Mouse (Mus musculus): ENCODE measurements around the gene Polr2b. TPM values are rescaled to one million over a fixed set of nuclear protein-coding genes. Genes with fewer than 3 reads are reported as not detected.

Gene Polr2b
- polyA plus RNA-seq, 1 experiment from 2014 or later, result 60.9 TPM

- Histone ChIP-seq H3K27ac (ENCODE audit: low read length) (no peak overlapping the region), H3K4me2 (ENCODE audit: low read depth, low read length) (no peak overlapping the region), H3K27me3 (ENCODE audit: control insufficient read depth, insufficient read depth, low read depth, low read length) (no peaks in the 10 kb centered on the region), H3K36me3 (ENCODE audit: control insufficient read depth, insufficient read depth, low read length) (peaks cover 34% of the 10 kb centered on the region), H3K9me3 (ENCODE audit: control insufficient read depth, low read length) (no peaks in the 10 kb centered on the region), H3K9ac (ENCODE audit: low read length) (no peak overlapping the region), H3K4me1 (replicated peaks; ENCODE audit: control insufficient read depth, insufficient read depth, low read length) (no peaks in the 10 kb centered on the region), H3K4me3 (ENCODE audit: low read length) (no peak overlapping the region)
- no peak for ATAC-seq (ENCODE audit: low read depth)
- WGBS, result 72% methylated on average over 6 of the region's 6 CpGs
Observed at GRCm38 (mm10) chr5:77287901-77288300, 22.0 kb upstream of the Polr2b start.

GRCm38 (mm10) chr5:77289686-77290085 is 20.3 kb upstream of the Polr2b start:
- WGBS, result 71% methylated on average over 8 of the region's 8 CpGs
- Histone ChIP-seq H3K4me2 (ENCODE audit: low read depth, low read length) (no peak overlapping the region), H3K4me1 (replicated peaks; ENCODE audit: control insufficient read depth, insufficient read depth, low read length) (no peaks in the 10 kb centered on the region), H3K4me3 (ENCODE audit: low read length) (no peak overlapping the region), H3K27ac (ENCODE audit: low read length) (no peak overlapping the region), H3K27me3 (ENCODE audit: control insufficient read depth, insufficient read depth, low read depth, low read length) (no peaks in the 10 kb centered on the region), H3K9me3 (ENCODE audit: control insufficient read depth, low read length) (no peaks in the 10 kb centered on the region), H3K36me3 (ENCODE audit: control insufficient read depth, insufficient read depth, low read length) (peaks cover 26% of the 10 kb centered on the region), H3K9ac (ENCODE audit: low read length) (no peak overlapping the region)
- no peak for ATAC-seq (ENCODE audit: low read depth)

- peaks cover 26% of the 10 kb centered on the region for H3K36me3 ChIP-seq (ENCODE audit: control insufficient read depth, insufficient read depth, low read length)
- no peak overlapping the region for H3K4me2 ChIP-seq (ENCODE audit: low read depth, low read length)
- H3K9me3 ChIP-seq (ENCODE audit: control insufficient read depth, low read length), result no peaks in the 10 kb centered on the region
- no peak overlapping the region for H3K9ac ChIP-seq (ENCODE audit: low read length)
- 91% methylated on average over 2 of the region's 2 CpGs for WGBS
- no peak for ATAC-seq (ENCODE audit: low read depth)
- H3K27ac ChIP-seq (ENCODE audit: low read length), result no peak overlapping the region
- no peaks in the 10 kb centered on the region for H3K27me3 ChIP-seq (ENCODE audit: control insufficient read depth, insufficient read depth, low read depth, low read length)
- no peaks in the 10 kb centered on the region for H3K4me1 ChIP-seq (replicated peaks; ENCODE audit: control insufficient read depth, insufficient read depth, low read length)
- no peak overlapping the region for H3K4me3 ChIP-seq (ENCODE audit: low read length)
Observed at GRCm38 (mm10) chr5:77290606-77291005, 19.3 kb upstream of the Polr2b start.

- no peaks in the 10 kb centered on the region for H3K27me3 ChIP-seq (ENCODE audit: control insufficient read depth, insufficient read depth, low read depth, low read length)
- H3K4me1 ChIP-seq (replicated peaks; ENCODE audit: control insufficient read depth, insufficient read depth, low read length), result no peaks in the 10 kb centered on the region
- H3K36me3 ChIP-seq (ENCODE audit: control insufficient read depth, insufficient read depth, low read length), result peaks cover 26% of the 10 kb centered on the region
- no peak for ATAC-seq (ENCODE audit: low read depth)
- H3K27ac ChIP-seq (ENCODE audit: low read length), result no peak overlapping the region
- no peak overlapping the region for H3K4me2 ChIP-seq (ENCODE audit: low read depth, low read length)
- WGBS, result 87% methylated on average over 7 of the region's 7 CpGs
- no peaks in the 10 kb centered on the region for H3K9me3 ChIP-seq (ENCODE audit: control insufficient read depth, low read length)
- H3K9ac ChIP-seq (ENCODE audit: low read length), result no peak overlapping the region
- H3K4me3 ChIP-seq (ENCODE audit: low read length), result no peak overlapping the region
Observed at GRCm38 (mm10) chr5:77292803-77293522, 17.0 kb upstream of the Polr2b start.

GRCm38 (mm10) chr5:77299486-77299885 is 10.5 kb upstream of the Polr2b start:
- H3K9ac ChIP-seq (ENCODE audit: low read length), result no peak overlapping the region
- H3K36me3 ChIP-seq (ENCODE audit: control insufficient read depth, insufficient read depth, low read length), result peaks cover 16% of the 10 kb centered on the region
- H3K27me3 ChIP-seq (ENCODE audit: control insufficient read depth, insufficient read depth, low read depth, low read length), result no peaks in the 10 kb centered on the region
- H3K27ac ChIP-seq (ENCODE audit: low read length), result no peak overlapping the region
- ATAC-seq (ENCODE audit: low read depth), result no peak
- WGBS, result 80% methylated on average over 2 of the region's 2 CpGs
- H3K4me1 ChIP-seq (replicated peaks; ENCODE audit: control insufficient read depth, insufficient read depth, low read length), result no peaks in the 10 kb centered on the region
- no peak overlapping the region for H3K4me3 ChIP-seq (ENCODE audit: low read length)
- no peaks in the 10 kb centered on the region for H3K9me3 ChIP-seq (ENCODE audit: control insufficient read depth, low read length)
- H3K4me2 ChIP-seq (ENCODE audit: low read depth, low read length), result no peak overlapping the region

GRCm38 (mm10) chr5:77301296-77301903 is 8.5 kb upstream of the Polr2b start:
- no peaks in the 10 kb centered on the region for H3K27me3 ChIP-seq (ENCODE audit: control insufficient read depth, insufficient read depth, low read depth, low read length)
- ATAC-seq (ENCODE audit: low read depth), result no peak
- no peaks in the 10 kb centered on the region for H3K9me3 ChIP-seq (ENCODE audit: control insufficient read depth, low read length)
- peaks cover 21% of the 10 kb centered on the region for H3K36me3 ChIP-seq (ENCODE audit: control insufficient read depth, insufficient read depth, low read length)
- no peaks in the 10 kb centered on the region for H3K4me1 ChIP-seq (replicated peaks; ENCODE audit: control insufficient read depth, insufficient read depth, low read length)
- no peak overlapping the region for H3K9ac ChIP-seq (ENCODE audit: low read length)
- H3K27ac ChIP-seq (ENCODE audit: low read length), result no peak overlapping the region
- H3K4me3 ChIP-seq (ENCODE audit: low read length), result no peak overlapping the region
- no peak overlapping the region for H3K4me2 ChIP-seq (ENCODE audit: low read depth, low read length)
- WGBS, result 83% methylated on average over 6 of the region's 6 CpGs

- Histone ChIP-seq H3K9ac (ENCODE audit: low read length) (no peak overlapping the region), H3K9me3 (ENCODE audit: control insufficient read depth, low read length) (no peaks in the 10 kb centered on the region), H3K4me2 (ENCODE audit: low read depth, low read length) (peak overlapping the region; percentile 97), H3K27me3 (ENCODE audit: control insufficient read depth, insufficient read depth, low read depth, low read length) (no peaks in the 10 kb centered on the region), H3K36me3 (ENCODE audit: control insufficient read depth, insufficient read depth, low read length) (peaks cover 13% of the 10 kb centered on the region), H3K27ac (ENCODE audit: low read length) (no peak overlapping the region), H3K4me3 (ENCODE audit: low read length) (peak overlapping the region; percentile 78), H3K4me1 (replicated peaks; ENCODE audit: control insufficient read depth, insufficient read depth, low read length) (peaks cover 19% of the 10 kb centered on the region)
- WGBS, result 76% methylated on average over 5 of the region's 5 CpGs
- ATAC-seq (ENCODE audit: low read depth), result no peak
Observed at GRCm38 (mm10) chr5:77307821-77308553, 2.0 kb upstream of the Polr2b start.

GRCm38 (mm10) chr5:77309051-77309906 is 668 bp upstream of the Polr2b start:
- H3K27ac ChIP-seq (ENCODE audit: low read length), result no peak overlapping the region
- H3K9ac ChIP-seq (ENCODE audit: low read length), result peak overlapping the region; percentile 84
- H3K36me3 ChIP-seq (ENCODE audit: control insufficient read depth, insufficient read depth, low read length), result peaks cover 14% of the 10 kb centered on the region
- peak; percentile 18 for ATAC-seq (ENCODE audit: low read depth)
- H3K9me3 ChIP-seq (ENCODE audit: control insufficient read depth, low read length), result no peaks in the 10 kb centered on the region
- no peaks in the 10 kb centered on the region for H3K27me3 ChIP-seq (ENCODE audit: control insufficient read depth, insufficient read depth, low read depth, low read length)
- H3K4me2 ChIP-seq (ENCODE audit: low read depth, low read length), result peak overlapping the region; percentile 97
- H3K4me3 ChIP-seq (ENCODE audit: low read length), result peak overlapping the region; percentile 78
- H3K4me1 ChIP-seq (replicated peaks; ENCODE audit: control insufficient read depth, insufficient read depth, low read length), result peaks cover 19% of the 10 kb centered on the region
- WGBS, result under 1% methylated on average over 76 of the region's 76 CpGs

Measured in lung, embryonic 16.5 days (tissue).